Mouse (Mus musculus) lung, embryonic 16.5 days (tissue): ENCODE measurements around the gene Poc1b. TPM values are rescaled to one million over a fixed set of nuclear protein-coding genes. Genes with fewer than 3 reads are reported as not detected.

Experiments
- ATAC-seq: fragments of 200-750 bp; cut with Nextera tagmentation; 2 replicates; pipeline ENCODE4 v1.8.0; 2017; ENCODE audit warnings: low read depth, mild to moderate bottlenecking, moderate library complexity
- H3K27ac ChIP-seq: fragments of 300-500 bp; sonication (generic); 2 replicates; pipeline ENCODE4 v1.5.1; 2014; ENCODE audit warnings: mild to moderate bottlenecking, control low read depth, low read length
- H3K27me3 ChIP-seq: fragments of 300-500 bp; sonication (generic); 2 replicates; pipeline ENCODE4 v1.6.1; 2014; ENCODE audit warnings: low read depth, low read length, mixed read lengths; ENCODE audit not compliant: control insufficient read depth, insufficient read depth
- H3K36me3 ChIP-seq: fragments of 300-500 bp; sonication (generic); 2 replicates; pipeline ENCODE4 v1.6.1; 2014; ENCODE audit warnings: low read length; ENCODE audit not compliant: control insufficient read depth, insufficient read depth
- H3K4me1 ChIP-seq: fragments of 300-500 bp; sonication (generic); replicated peaks from 2 replicates; pipeline ENCODE4 v1.6.1; 2014; ENCODE audit warnings: low read length, mixed read lengths; ENCODE audit not compliant: control insufficient read depth, insufficient read depth
- H3K4me2 ChIP-seq: fragments of 300-500 bp; sonication (generic); 2 replicates; pipeline ENCODE4 v1.6.1; 2014; ENCODE audit warnings: low read depth, low read length, control low read depth
- H3K4me3 ChIP-seq: fragments of 300-500 bp; sonication (generic); 2 replicates; pipeline ENCODE4 v1.5.1; 2014; ENCODE audit warnings: mild to moderate bottlenecking, low read length, control low read depth
- H3K9ac ChIP-seq: fragments of 300-500 bp; sonication (generic); 2 replicates; pipeline ENCODE4 v1.6.1; 2014; ENCODE audit warnings: low read length, control low read depth
- H3K9me3 ChIP-seq: fragments of 300-500 bp; sonication (generic); 2 replicates; pipeline ENCODE4 v1.6.1; 2016; ENCODE audit warnings: low read length; ENCODE audit not compliant: control insufficient read depth
- WGBS: fragments of 180-500 bp; shearing (Covaris S2); extraction: QIAGEN DNeasy Blood & Tissue Kit; methylation state at CpG from one replicate; pipeline ENCODE4 v1.1.7; 2014; 5-methylcytosine and 5-hydroxymethylcytosine counted together
- polyA plus RNA-seq: library from polyadenylated mRNA; unstranded; fragments of >200 nt; fragmentation: Nextera tagmentation; extraction: Ambion mirVana; gene quantifications from 2 replicates; pipeline ENCODE4 v1.2.1, GENCODE M21; 2015

Poc1b gene
- polyA plus RNA-seq, 1 experiment from 2014 or later: 22.7 TPM

DNA sequence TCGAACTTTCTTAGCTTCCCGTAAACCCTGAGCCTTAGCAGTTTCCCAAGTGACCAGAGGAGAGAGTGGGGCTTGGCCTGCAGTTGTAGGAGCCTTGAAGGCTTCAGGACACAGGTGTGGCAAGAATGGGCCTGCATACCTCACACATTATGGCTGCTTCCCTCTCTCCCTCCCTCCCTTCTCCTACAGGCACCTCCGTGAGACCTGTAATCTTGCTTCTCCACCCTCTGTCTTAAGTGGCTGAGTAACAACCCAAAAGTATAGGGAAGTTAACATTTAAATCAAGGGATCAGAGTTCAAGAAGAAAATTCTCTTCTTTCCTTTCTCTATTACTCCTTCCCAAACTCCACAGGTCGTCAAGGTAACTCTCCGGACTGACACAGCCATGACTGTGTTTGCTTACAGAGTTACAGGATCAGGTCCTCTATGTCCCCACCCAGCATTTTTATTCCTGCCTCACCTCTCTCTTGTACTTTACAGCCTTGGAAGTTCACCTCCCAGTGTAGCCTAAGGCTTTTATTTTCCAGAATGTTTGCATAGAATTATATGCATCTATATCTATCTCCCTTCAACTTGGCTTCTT lies 137.2 kb downstream of the Poc1b start:
- Histone ChIP-seq H3K4me2 (no peak overlapping the region), H3K9ac (no peak overlapping the region), H3K36me3 (no peaks in the 10 kb centered on the region), H3K4me3 (no peak overlapping the region), H3K27ac (peak overlapping the region; percentile 4), H3K9me3 (no peaks in the 10 kb centered on the region), H3K27me3 (no peaks in the 10 kb centered on the region), H3K4me1 (peaks cover 30% of the 10 kb centered on the region)
- ATAC-seq: peak; percentile 61
- 52% methylated on average over 5 of the region's 5 CpGs for WGBS

DNA sequence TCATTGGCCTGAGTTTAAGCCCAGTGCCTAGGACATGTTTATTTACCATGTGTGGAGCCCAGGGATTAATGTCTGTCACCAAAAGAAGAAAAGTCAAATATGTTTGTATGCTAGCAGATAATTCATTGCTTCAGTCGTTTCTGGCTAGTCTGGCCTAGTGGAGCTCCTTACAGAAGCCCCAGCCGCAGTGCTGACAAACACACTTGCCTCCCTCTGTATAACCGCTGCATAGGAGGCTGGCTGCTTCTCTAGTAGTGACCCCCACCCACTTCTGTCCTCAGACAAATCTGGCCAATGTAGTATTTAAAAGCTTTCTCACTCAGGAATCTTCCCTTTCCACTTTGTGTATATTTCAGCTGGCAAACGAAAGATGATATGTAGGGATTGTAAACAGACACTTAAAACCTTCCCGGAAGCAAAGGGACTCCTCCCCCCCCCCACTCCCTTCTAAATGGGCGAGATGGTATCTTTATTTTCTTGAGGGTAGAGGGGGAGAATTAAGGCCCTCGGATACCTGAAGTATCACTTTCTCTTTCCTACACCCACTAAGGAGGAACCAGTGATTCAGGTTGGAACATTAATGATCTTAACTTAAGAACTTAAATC lies 137.9 kb downstream of the Poc1b start:
- 11% methylated on average over 7 of the region's 7 CpGs for WGBS
- Histone ChIP-seq H3K4me2 (no peak overlapping the region), H3K27ac (peak overlapping the region; percentile 66), H3K36me3 (no peaks in the 10 kb centered on the region), H3K27me3 (no peaks in the 10 kb centered on the region), H3K9me3 (no peaks in the 10 kb centered on the region), H3K9ac (no peak overlapping the region), H3K4me3 (no peak overlapping the region), H3K4me1 (peaks cover 30% of the 10 kb centered on the region)
- no peak for ATAC-seq

DNA sequence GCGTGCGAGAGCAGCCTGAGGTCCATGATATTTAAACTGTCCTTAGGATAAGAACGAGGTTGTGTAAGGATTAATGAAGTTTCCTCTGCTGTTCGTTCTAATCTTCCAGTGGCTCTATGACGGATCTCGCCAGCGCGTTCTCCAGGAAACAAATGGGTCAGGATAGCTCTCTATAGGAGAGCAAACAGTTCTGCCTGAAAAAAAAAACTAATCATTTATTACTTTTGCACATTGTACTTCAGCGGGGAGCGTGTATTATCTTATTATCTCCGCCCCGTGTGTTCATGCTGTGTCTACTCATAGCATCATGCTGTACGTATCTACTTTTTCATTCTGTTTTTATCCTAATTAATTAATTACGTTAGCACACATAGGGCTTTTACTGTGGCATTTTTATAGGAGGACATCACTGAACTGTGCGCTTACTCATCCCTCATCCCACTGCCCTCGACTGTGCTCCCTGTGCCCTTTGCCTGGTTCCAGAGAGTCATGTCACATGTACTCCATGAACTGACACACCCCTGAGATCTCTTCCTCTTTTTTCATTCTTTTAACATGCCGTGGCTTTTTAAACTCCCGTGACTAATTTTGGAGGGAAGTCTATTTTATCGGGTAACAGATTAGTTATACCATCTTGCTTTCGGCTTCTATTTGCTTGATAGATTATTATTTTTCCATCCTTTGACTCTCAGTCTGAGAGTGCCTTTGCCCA lies 140.1 kb downstream of the Poc1b start:
- Histone ChIP-seq H3K4me1 (peaks cover 23% of the 10 kb centered on the region), H3K27me3 (no peaks in the 10 kb centered on the region), H3K4me3 (no peak overlapping the region), H3K9ac (no peak overlapping the region), H3K36me3 (no peaks in the 10 kb centered on the region), H3K9me3 (no peaks in the 10 kb centered on the region), H3K4me2 (no peak overlapping the region), H3K27ac (no peak overlapping the region)
- no peak for ATAC-seq
- WGBS: 68% methylated on average over 20 of the region's 20 CpGs

Other genes with a start within 250 kb of the Poc1b start
- gene Atp2b1, start 192.6 kb upstream of the Poc1b start, polyA plus RNA-seq: 202 and 205 TPM in 2 replicates
- gene Galnt4, start 1.1 kb downstream of the Poc1b start, polyA plus RNA-seq: 15.1 and 17.1 TPM in 2 replicates
- gene Phxr2, start 19.3 kb downstream of the Poc1b start, polyA plus RNA-seq: not detected in 2 replicates
- gene Dusp6, start 156.2 kb downstream of the Poc1b start, polyA plus RNA-seq: 79.3 and 80.3 TPM in 2 replicates